Mouse (Mus musculus): ENCODE measurements around the gene Tbc1d23.

Gene Tbc1d23

GRCm38 (mm10) chr16:57163694-57164093 lies 67.6 kb downstream of the Tbc1d23 start:
- ATAC-seq (ENCODE audit: low TSS enrichment), result no peak

- no peak for ATAC-seq (ENCODE audit: low TSS enrichment)
Observed at GRCm38 (mm10) chr16:57162841-57163240, 68.5 kb downstream of the Tbc1d23 start.

- ATAC-seq (ENCODE audit: low TSS enrichment), result peak; percentile 23; the same call in 1 of the 2 replicates
Observed at GRCm38 (mm10) chr16:57159835-57160234, 71.5 kb downstream of the Tbc1d23 start.

- ATAC-seq (ENCODE audit: low TSS enrichment), result no peak
Observed at GRCm38 (mm10) chr16:57157728-57158127, 73.6 kb downstream of the Tbc1d23 start.

GRCm38 (mm10) chr16:57157076-57157475 lies 74.2 kb downstream of the Tbc1d23 start:
- no peak for ATAC-seq (ENCODE audit: low TSS enrichment)

- no peak for ATAC-seq (ENCODE audit: low TSS enrichment)
Observed at GRCm38 (mm10) chr16:57155899-57156298, 75.4 kb downstream of the Tbc1d23 start.

GRCm38 (mm10) chr16:57151437-57151836 lies 79.9 kb downstream of the Tbc1d23 start:
- no peak for ATAC-seq (ENCODE audit: low TSS enrichment)

- no peak for ATAC-seq (ENCODE audit: low TSS enrichment)
Observed at GRCm38 (mm10) chr16:57144741-57145140, 86.6 kb downstream of the Tbc1d23 start.

- ATAC-seq (ENCODE audit: low TSS enrichment), result peak; percentile 93
Observed at GRCm38 (mm10) chr16:57133611-57134010, 97.7 kb downstream of the Tbc1d23 start.

GRCm38 (mm10) chr16:57132326-57132725 lies 99.0 kb downstream of the Tbc1d23 start:
- no peak for ATAC-seq (ENCODE audit: low TSS enrichment)

- ATAC-seq (ENCODE audit: low TSS enrichment), result no peak
Observed at GRCm38 (mm10) chr16:57131544-57131943, 99.8 kb downstream of the Tbc1d23 start.

GRCm38 (mm10) chr16:57130752-57131400 lies 100.4 kb downstream of the Tbc1d23 start:
- no peak for ATAC-seq (ENCODE audit: low TSS enrichment)

- no peak for ATAC-seq (ENCODE audit: low TSS enrichment)
Observed at GRCm38 (mm10) chr16:57127825-57128224, 103.5 kb downstream of the Tbc1d23 start.

GRCm38 (mm10) chr16:57126268-57126667 lies 105.0 kb downstream of the Tbc1d23 start:
- ATAC-seq (ENCODE audit: low TSS enrichment), result no peak

- ATAC-seq (ENCODE audit: low TSS enrichment), result no peak
Observed at GRCm38 (mm10) chr16:57122682-57123445, 108.4 kb downstream of the Tbc1d23 start.

GRCm38 (mm10) chr16:57121816-57122415 lies 109.4 kb downstream of the Tbc1d23 start:
- peak; percentile 2; the same call in 1 of the 2 replicates for ATAC-seq (ENCODE audit: low TSS enrichment)

GRCm38 (mm10) chr16:57120913-57121815 lies 110.1 kb downstream of the Tbc1d23 start, which contains the start of gene Tomm70a:
Tomm70a (plus strand) TSS chr16:57121703.
- peak; percentile 96 for ATAC-seq (ENCODE audit: low TSS enrichment)

All from frontal cortex, adult (tissue).